ENCODE assay signal across 17 mouse cellular contexts in the genomic region with DNA sequence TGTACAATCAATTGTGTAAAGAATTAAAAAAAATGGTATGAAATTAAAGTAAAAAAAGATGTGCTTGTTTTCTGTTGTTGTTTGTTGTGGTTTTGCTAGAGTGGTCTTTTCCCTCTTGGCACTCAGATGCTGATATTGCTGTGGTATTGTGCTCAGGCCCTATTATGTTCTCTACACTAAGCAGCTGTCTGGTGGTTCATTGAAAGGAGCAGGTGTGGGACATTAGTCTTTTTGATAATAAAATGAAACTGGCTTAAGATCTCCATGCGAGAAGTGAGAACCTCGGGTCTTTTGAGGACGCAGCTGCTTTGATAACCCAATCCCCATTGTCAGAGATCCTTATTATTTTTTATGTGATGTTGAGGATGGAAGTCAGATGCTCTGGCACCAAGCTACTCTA.
DNase-seq lines count a peak whose midpoint lies in the region; ATAC-seq and TF ChIP-seq lines count a peak whose summit lies in the region.
"Had no signal": no experiment of that assay in that cellular context is flagged by ENCODE, and none has a peak within 500 bp of the region (broad histone marks: within the 10 kb centered on the region; RNA-seq: fewer than 3 reads in every experiment).

No protein-coding gene starts in this region.

- H3K9me3 ChIP-seq in forebrain, embryonic 14.5 days (replicated peaks; ENCODE audit: control insufficient read depth, low read length), result no peaks in the 10 kb centered on the region
- no peaks in the 10 kb centered on the region for H3K9me3 ChIP-seq in forebrain, embryonic 16.5 days (ENCODE audit: control insufficient read depth, low read length)
- no peaks in the 10 kb centered on the region for H3K9me3 ChIP-seq in limb, embryonic 14.5 days (ENCODE audit: control insufficient read depth, low read length)
- H3K9me3 ChIP-seq in limb, embryonic 10.5 days (replicated peaks), result no peaks in the 10 kb centered on the region
- H3K9me3 ChIP-seq: embryonic facial prominence, embryonic 13.5 days; forebrain, embryonic 13.5 days had no signal

- peak; percentile 9 for DNase-seq in forebrain, embryonic 14.5 days (ENCODE audit: low spot score)
- peak; percentile 33 for DNase-seq in limb, embryonic 14.5 days (ENCODE audit: low spot score)
- no peak for DNase-seq in limb, embryonic 10.5 days (ENCODE audit: low spot score)
- DNase-seq in lung, postnatal 25 days (ENCODE audit: low spot score), result no peak
- DNase-seq: adrenal gland, adult 2 months; adrenal gland, postnatal 10 days; adrenal gland, postnatal 25 days; cerebellum, adult 11-12 months; cerebellum, adult 2 months; cerebellum, adult 9-10 months; cerebellum, postnatal 10 days; cerebellum, postnatal 25 days; forebrain, postnatal 0 days had no signal

- H3K27ac ChIP-seq in forebrain, embryonic 14.5 days (ENCODE audit: low read depth, low read length), result no peak overlapping the region
- no peak overlapping the region for H3K27ac ChIP-seq in forebrain, embryonic 16.5 days (ENCODE audit: low read length)
- no peak overlapping the region for H3K27ac ChIP-seq in limb, embryonic 14.5 days (replicated peaks; ENCODE audit: low read depth, low read length)
- H3K27ac ChIP-seq in limb, embryonic 10.5 days, result no peak overlapping the region
- H3K27ac ChIP-seq: embryonic facial prominence, embryonic 13.5 days; forebrain, embryonic 13.5 days had no signal

- no peaks in the 10 kb centered on the region for H3K27me3 ChIP-seq in forebrain, embryonic 14.5 days (replicated peaks; ENCODE audit: control insufficient read depth, insufficient read depth, low read length)
- no peaks in the 10 kb centered on the region for H3K27me3 ChIP-seq in forebrain, embryonic 16.5 days (replicated peaks; ENCODE audit: control insufficient read depth, insufficient read depth, low read length)
- H3K27me3 ChIP-seq in limb, embryonic 14.5 days (ENCODE audit: control insufficient read depth, insufficient read depth, low read length), result no peaks in the 10 kb centered on the region
- no peaks in the 10 kb centered on the region for H3K27me3 ChIP-seq in limb, embryonic 10.5 days (ENCODE audit: low read depth, poor library complexity, severe bottlenecking)
- H3K27me3 ChIP-seq in myocyte (ENCODE audit: control insufficient read depth, insufficient read depth, insufficient read length), result no peaks in the 10 kb centered on the region
- H3K27me3 ChIP-seq: embryonic facial prominence, embryonic 13.5 days; forebrain, embryonic 13.5 days had no signal

- 57% methylated on average over 3 of the region's 3 CpGs for WGBS in forebrain, embryonic 14.5 days
- 54% methylated on average over 3 of the region's 3 CpGs for WGBS in forebrain, embryonic 16.5 days
- 66% methylated on average over 3 of the region's 3 CpGs for WGBS in limb, embryonic 14.5 days
- 90% methylated on average over 3 of the region's 3 CpGs for WGBS in limb, embryonic 10.5 days

- no peak overlapping the region for H3K9ac ChIP-seq in forebrain, embryonic 14.5 days (ENCODE audit: low read length)
- H3K9ac ChIP-seq in forebrain, embryonic 16.5 days (replicated peaks; ENCODE audit: low read depth, low read length), result no peak overlapping the region
- no peak overlapping the region for H3K9ac ChIP-seq in limb, embryonic 14.5 days (ENCODE audit: low read depth, low read length, severe bottlenecking)
- H3K9ac ChIP-seq: embryonic facial prominence, embryonic 13.5 days; forebrain, embryonic 13.5 days; forebrain, postnatal 0 days had no signal

- H3K4me3 ChIP-seq in forebrain, embryonic 14.5 days (ENCODE audit: low read depth, low read length), result no peak overlapping the region
- H3K4me3 ChIP-seq in forebrain, embryonic 16.5 days (replicated peaks; ENCODE audit: low read length), result no peak overlapping the region
- no peak overlapping the region for H3K4me3 ChIP-seq in limb, embryonic 14.5 days (replicated peaks; ENCODE audit: low read length)
- H3K4me3 ChIP-seq in limb, embryonic 10.5 days, result no peak overlapping the region
- no peak overlapping the region for H3K4me3 ChIP-seq in myocyte
- H3K4me3 ChIP-seq: embryonic facial prominence, embryonic 13.5 days; forebrain, embryonic 13.5 days had no signal

- no peaks in the 10 kb centered on the region for H3K36me3 ChIP-seq in forebrain, embryonic 14.5 days (ENCODE audit: control insufficient read depth, insufficient read depth, low read length)
- H3K36me3 ChIP-seq in forebrain, embryonic 16.5 days (ENCODE audit: control insufficient read depth, insufficient read depth), result no peaks in the 10 kb centered on the region
- H3K36me3 ChIP-seq in limb, embryonic 14.5 days (ENCODE audit: control insufficient read depth, insufficient read depth, low read length), result no peaks in the 10 kb centered on the region
- H3K36me3 ChIP-seq in limb, embryonic 10.5 days, result no peaks in the 10 kb centered on the region
- H3K36me3 ChIP-seq in myocyte (ENCODE audit: control insufficient read depth, insufficient read depth), result no peaks in the 10 kb centered on the region
- H3K36me3 ChIP-seq: embryonic facial prominence, embryonic 13.5 days had no signal

- H3ac ChIP-seq in myocyte (ENCODE audit: control insufficient read depth, insufficient read length), result no peak overlapping the region

- no peaks in the 10 kb centered on the region for H3K4me1 ChIP-seq in forebrain, embryonic 14.5 days (ENCODE audit: control insufficient read depth, insufficient read depth, low read length)
- H3K4me1 ChIP-seq in forebrain, embryonic 16.5 days (replicated peaks; ENCODE audit: control insufficient read depth, insufficient read depth, low read length), result no peaks in the 10 kb centered on the region
- no peaks in the 10 kb centered on the region for H3K4me1 ChIP-seq in limb, embryonic 14.5 days (ENCODE audit: control insufficient read depth, insufficient read depth, low read length)
- no peaks in the 10 kb centered on the region for H3K4me1 ChIP-seq in limb, embryonic 10.5 days
- H3K4me1 ChIP-seq: embryonic facial prominence, embryonic 13.5 days; forebrain, embryonic 13.5 days had no signal

- no peaks in the 10 kb centered on the region for H3K79me2 ChIP-seq in myocyte (ENCODE audit: control insufficient read depth, insufficient read depth)

- ATAC-seq in forebrain, embryonic 14.5 days, result no peak
- ATAC-seq in forebrain, embryonic 16.5 days, result no peak
- peak; percentile 63 for ATAC-seq in limb, embryonic 14.5 days (ENCODE audit: low FRiP score, low read depth)
- ATAC-seq: forebrain, embryonic 13.5 days; forebrain, postnatal 0 days had no signal

- H3K4me2 ChIP-seq in forebrain, embryonic 14.5 days (ENCODE audit: low read length), result no peak overlapping the region
- H3K4me2 ChIP-seq in forebrain, embryonic 16.5 days (ENCODE audit: low read length), result no peak overlapping the region
- H3K4me2 ChIP-seq in limb, embryonic 14.5 days (replicated peaks; ENCODE audit: low read depth, low read length, severe bottlenecking), result no peak overlapping the region
- peak overlapping the region; percentile 52 for H3K4me2 ChIP-seq in myocyte (ENCODE audit: low read depth)
- H3K4me2 ChIP-seq: embryonic facial prominence, embryonic 13.5 days; forebrain, embryonic 13.5 days had no signal

- no peak for TF ChIP-seq POLR2A in limb, embryonic 14.5 days (IDR thresholded peaks at IDR 0.05; ENCODE audit: borderline replicate concordance, extremely low read depth, insufficient read depth, insufficient read length)
- TF ChIP-seq POLR2A in myocyte (IDR thresholded peaks at IDR 0.05; ENCODE audit: insufficient read length, low read depth), result no peak

TF ChIP-seq in myocyte, 11 proteins besides CTCF, POLR2A, EP300 and RAD21:
- TF ChIP-seq E2F4 (IDR thresholded peaks at IDR 0.05; ENCODE audit: insufficient read depth), result no peak
- TF ChIP-seq MYOD1 (IDR thresholded peaks at IDR 0.05; ENCODE audit: control insufficient read depth in 1 of 3, insufficient read length in 2 of 3, low read depth in 2 of 3), result peak; percentile 76 to 85 (median 76)
- TF ChIP-seq TCF12 (IDR thresholded peaks at IDR 0.05; ENCODE audit: insufficient read depth, poor library complexity, severe bottlenecking), result peak; percentile 71
- TF ChIP-seq MYOG (IDR thresholded peaks at IDR 0.05; ENCODE audit: control insufficient read depth in 1 of 3, insufficient read depth in 1 of 3, insufficient read length in 2 of 3, low read depth in 2 of 3), result peak in 1 of 3 experiments; percentile 63
- TF ChIP-seq POLR2AphosphoS2 (IDR thresholded peaks at IDR 0.05; ENCODE audit: insufficient read length, low read depth), result no peak

Comparison
In these comparisons a context has a peak if more than half of its experiments do, and no peak if none do; other contexts are left out.
1. DNase-seq: peak in forebrain, embryonic 14.5 days (single experiment) and limb, embryonic 14.5 days (single experiment); none in limb, embryonic 10.5 days (single experiment) and lung, postnatal 25 days (single experiment).